Mouse (Mus musculus) liver, postnatal 0 days (tissue): Measurements from ENCODE around the gene Pex26.

Experiments
- CTCF ChIP-seq: sonication (generic); IDR thresholded peaks from 2 replicates; pipeline ENCODE4 v1.5.1; 2016; ENCODE audit warnings: antibody characterized with exemption, low read depth
- EP300 ChIP-seq: IDR thresholded peaks from 2 replicates; pipeline ENCODE4 v1.6.1; 2016; ENCODE audit warnings: antibody characterized with exemption, low read depth, mild to moderate bottlenecking

DNA sequence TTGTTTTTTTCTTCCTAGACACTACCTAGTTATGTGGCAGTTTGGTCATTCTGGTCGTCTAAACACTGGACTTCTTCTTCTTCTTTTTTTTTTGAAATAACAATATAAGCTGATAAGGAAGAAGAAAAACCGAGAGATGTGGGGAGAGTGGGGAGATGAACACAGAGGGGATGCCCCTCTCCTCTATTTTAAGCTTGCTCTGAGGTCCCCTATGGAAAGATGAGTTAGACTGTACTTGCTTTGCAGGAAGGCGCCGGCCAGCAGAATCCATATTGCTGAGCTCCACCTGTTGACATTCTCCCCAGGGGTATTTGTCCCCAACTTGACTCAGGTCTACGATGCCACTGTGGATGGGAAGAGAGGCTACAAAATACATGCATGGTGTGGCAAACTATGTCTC lies 40.6 kb downstream of the Pex26 start:
- TF ChIP-seq EP300 (no peak), CTCF (no peak)
